Mouse (Mus musculus): ENCODE data around the gene Mthfd1.
"Not testable (repeated sequence)": the region's sequence is repeated elsewhere in the genome, so short reads cannot be mapped to it uniquely, and the experiment has no call there.

Mthfd1 gene

GRCm38 (mm10) chr12:76254725-76255498 lies at the start of gene Mthfd1:
TSS of gene Mthfd1 (plus strand) at chr12:76255298.
- DNase-seq: peak; percentile 92 to 95

GRCm38 (mm10) chr12:76209429-76209974 lies 45.6 kb upstream of the Mthfd1 start:
- no peak for DNase-seq

GRCm38 (mm10) chr12:76215121-76215520 lies 40.0 kb upstream of the Mthfd1 start:
- DNase-seq: no peak

- no peak for DNase-seq
Observed at GRCm38 (mm10) chr12:76216716-76217115, 38.4 kb upstream of the Mthfd1 start.

GRCm38 (mm10) chr12:76222104-76222503 lies 33.0 kb upstream of the Mthfd1 start:
- DNase-seq: not testable (repeated sequence)

- DNase-seq: no peak
Observed at GRCm38 (mm10) chr12:76230644-76231043, 24.5 kb upstream of the Mthfd1 start.

- DNase-seq: no peak
Observed at GRCm38 (mm10) chr12:76235253-76235652, 19.8 kb upstream of the Mthfd1 start.

- DNase-seq: no peak
Observed at GRCm38 (mm10) chr12:76239145-76239838, 15.8 kb upstream of the Mthfd1 start.

- no peak for DNase-seq
Observed at GRCm38 (mm10) chr12:76239839-76240571, 15.1 kb upstream of the Mthfd1 start.

GRCm38 (mm10) chr12:76240670-76241069 lies 14.4 kb upstream of the Mthfd1 start:
- DNase-seq: no peak

- DNase-seq: no peak
Observed at GRCm38 (mm10) chr12:76241084-76241483, 14.0 kb upstream of the Mthfd1 start.

GRCm38 (mm10) chr12:76241833-76242232 lies 13.3 kb upstream of the Mthfd1 start:
- DNase-seq: no peak

GRCm38 (mm10) chr12:76244981-76245380 lies 10.1 kb upstream of the Mthfd1 start:
- no peak for DNase-seq

- no peak for DNase-seq
Observed at GRCm38 (mm10) chr12:76246646-76247045, 8.5 kb upstream of the Mthfd1 start, which contains the start of gene Tex21. TSS of gene Tex21 (minus strand) at chr12:76246746.

- no peak for DNase-seq
Observed at GRCm38 (mm10) chr12:76253090-76253489, 2.0 kb upstream of the Mthfd1 start.

GRCm38 (mm10) chr12:76253591-76253990 lies 1.5 kb upstream of the Mthfd1 start:
- no peak for DNase-seq

GRCm38 (mm10) chr12:76253991-76254390 lies 1.1 kb upstream of the Mthfd1 start:
- peak in 1 of 2 experiments; percentile 13 for DNase-seq

- no peak for DNase-seq
Observed at GRCm38 (mm10) chr12:76255499-76255875, 389 bp downstream of the Mthfd1 start.

- peak in 1 of 2 experiments; percentile 13 for DNase-seq
Observed at GRCm38 (mm10) chr12:76256114-76256843, 1.2 kb downstream of the Mthfd1 start.

GRCm38 (mm10) chr12:76260673-76261072 lies 5.6 kb downstream of the Mthfd1 start:
- no peak for DNase-seq

GRCm38 (mm10) chr12:76261556-76261955 lies 6.5 kb downstream of the Mthfd1 start:
- DNase-seq: no peak

- DNase-seq: no peak
Observed at GRCm38 (mm10) chr12:76262918-76263317, 7.8 kb downstream of the Mthfd1 start.

Measured in cerebellum, postnatal 10 days (tissue).